Mouse (Mus musculus) layer of hippocampus, postnatal 14 days (tissue): ENCODE results near the gene Ar. TPM values are rescaled to one million over a fixed set of nuclear protein-coding genes. Genes with fewer than 3 reads are reported as not detected.

Source experiments
- DNase-seq, 2 experiments: peaks; one replicate each; pipeline ENCODE4 v3.0.0; 2021 to 2022; ENCODE audit warnings: low spot score in 2 of 2, mixed read lengths in 1 of 2
- long read RNA-seq, 2 experiments: library from polyadenylated mRNA; stranded (forward); transcript quantifications; one replicate each; pipeline ENCODE4 v2.0.0; 2021
- total RNA-seq, 2 experiments: library from RNA; stranded (reverse); gene quantifications; 2 replicates each; pipeline ENCODE4 v1.2.3; 2021

Ar gene
- total RNA-seq = 1 to 10 TPM; 7.6 to 8.8 TPM
- long read RNA-seq, experiment 1, full-length matches to known transcripts = 4 of 7 reads
- long read RNA-seq, experiment 1, partial matches to known transcripts = 0 of 7 reads
- long read RNA-seq, experiment 1, other reads (novel, unspliced or antisense) = 3 of 7 reads
- long read RNA-seq, experiment 2, full-length matches to known transcripts = 1 of 3 reads
- long read RNA-seq, experiment 2, partial matches to known transcripts = 0 of 3 reads
- long read RNA-seq, experiment 2, other reads (novel, unspliced or antisense) = 2 of 3 reads

- no peak for DNase-seq
These were observed at the start of gene Ar for GRCm38 (mm10) chrX:98148531-98149342. Gene Ar (plus strand): TSS chrX:98148769.

GRCm38 (mm10) chrX:98149724-98150392, 1.3 kb downstream of the Ar start:
- peak in 1 of 2 experiments; percentile 4 for DNase-seq

GRCm38 (mm10) chrX:98150393-98151119, 2.0 kb downstream of the Ar start:
- DNase-seq = peak in 1 of 2 experiments; percentile 2

GRCm38 (mm10) chrX:98189759-98190158, 41.2 kb downstream of the Ar start:
- DNase-seq = peak in 1 of 2 experiments; percentile 1

- no peak for DNase-seq
These were observed 57.2 kb downstream of the Ar start for GRCm38 (mm10) chrX:98205766-98206165.

GRCm38 (mm10) chrX:98207166-98207565, 58.6 kb downstream of the Ar start:
- no peak for DNase-seq

- no peak for DNase-seq
These were observed 67.5 kb downstream of the Ar start for GRCm38 (mm10) chrX:98216103-98216502.

GRCm38 (mm10) chrX:98239011-98239410, 90.4 kb downstream of the Ar start:
- DNase-seq = no peak

GRCm38 (mm10) chrX:98245108-98245507, 96.5 kb downstream of the Ar start:
- DNase-seq = peak in 1 of 2 experiments; percentile 33

GRCm38 (mm10) chrX:98248363-98248762, 99.8 kb downstream of the Ar start:
- DNase-seq = no peak

GRCm38 (mm10) chrX:98259620-98260019, 111.1 kb downstream of the Ar start:
- DNase-seq = no peak

- DNase-seq = no peak
These were observed 117.2 kb downstream of the Ar start for GRCm38 (mm10) chrX:98265755-98266154.

- DNase-seq = no peak
These were observed 122.8 kb downstream of the Ar start for GRCm38 (mm10) chrX:98271361-98271760.

GRCm38 (mm10) chrX:98291763-98292162, 143.2 kb downstream of the Ar start:
- no peak for DNase-seq

- no peak for DNase-seq
These were observed 152.1 kb downstream of the Ar start for GRCm38 (mm10) chrX:98300685-98301084.

GRCm38 (mm10) chrX:98301924-98302323, 153.4 kb downstream of the Ar start:
- no peak for DNase-seq

GRCm38 (mm10) chrX:98315961-98316360, 167.4 kb downstream of the Ar start:
- DNase-seq = no peak

- no peak for DNase-seq
These were observed 168.9 kb downstream of the Ar start for GRCm38 (mm10) chrX:98317483-98317882.

- DNase-seq = peak in 1 of 2 experiments; percentile 2
These were observed 174.5 kb downstream of the Ar start for GRCm38 (mm10) chrX:98323105-98323504.

GRCm38 (mm10) chrX:98347481-98347880, 198.9 kb downstream of the Ar start:
- DNase-seq = no peak

GRCm38 (mm10) chrX:98348036-98348435, 199.5 kb downstream of the Ar start:
- DNase-seq = peak; percentile 9 to 13
